Mouse (Mus musculus) T-cell, adult 66 days (primary cell): ENCODE results near the gene Thpo. TPM values are rescaled to one million over a fixed set of nuclear protein-coding genes. Genes with fewer than 3 reads are reported as not detected.

Source experiments
- total RNA-seq, 2 experiments: library from RNA; stranded (reverse); gene quantifications; 3 replicates in 1 of 2; 4 replicates in 1 of 2; pipeline ENCODE4 v1.2.4; 2023

Thpo gene
- not detected for total RNA-seq

DNA sequence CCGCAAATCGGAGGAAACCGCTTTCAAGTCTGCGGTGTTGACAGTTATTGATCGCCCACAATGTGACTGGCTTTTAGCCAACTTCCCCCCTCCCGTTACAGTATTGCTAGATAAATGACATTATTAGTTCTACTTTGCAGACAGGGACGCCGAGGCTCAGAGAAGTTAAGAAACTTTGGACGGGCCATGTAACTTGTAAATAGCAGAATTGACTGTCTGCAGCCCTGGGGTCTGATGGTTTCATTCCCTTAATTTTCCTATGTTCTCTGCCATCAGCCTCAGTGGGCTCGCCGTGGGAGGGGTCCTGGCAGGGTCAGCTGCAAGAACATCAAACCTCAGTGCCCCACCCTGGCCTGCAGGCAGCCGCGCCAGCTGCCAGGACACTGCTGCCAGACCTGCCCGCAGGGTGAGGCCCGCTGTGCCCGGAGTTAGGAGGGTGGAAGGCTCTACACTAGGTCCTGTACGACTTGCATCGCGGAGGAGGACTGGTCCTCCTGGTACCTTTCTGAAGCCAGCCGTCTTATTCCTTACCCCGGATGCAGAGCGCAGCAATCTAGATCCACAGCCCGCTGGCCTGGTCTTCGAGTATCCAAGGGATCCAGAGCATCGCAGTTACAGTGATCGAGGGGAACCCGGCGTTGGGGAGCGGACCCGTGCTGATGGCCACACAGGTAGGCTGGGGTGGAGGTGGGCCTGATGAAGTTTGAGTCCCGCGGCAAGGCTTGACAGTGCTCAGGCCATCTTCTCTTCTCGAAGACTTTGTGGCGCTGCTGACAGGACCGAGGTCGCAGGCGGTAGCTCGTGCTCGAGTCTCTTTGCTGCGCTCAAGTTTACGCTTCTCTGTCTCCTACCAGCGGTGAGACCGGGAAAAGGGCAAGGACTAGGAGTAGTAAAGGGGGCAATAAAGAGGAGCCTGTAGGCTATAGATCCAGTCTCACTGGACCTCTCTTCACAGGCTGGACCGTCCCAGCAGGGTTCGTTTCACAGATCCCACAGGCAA, at the start of gene Thpo:
Thpo (minus strand) TSS at position 781 of the 1,000 bp plus-strand sequence.

GRCm38 (mm10) chr16:20732925-20733730, 1.2 kb downstream of the Thpo start, which contains the start of gene Chrd:
Gene Chrd (plus strand): TSS chr16:20733127.

DNA sequence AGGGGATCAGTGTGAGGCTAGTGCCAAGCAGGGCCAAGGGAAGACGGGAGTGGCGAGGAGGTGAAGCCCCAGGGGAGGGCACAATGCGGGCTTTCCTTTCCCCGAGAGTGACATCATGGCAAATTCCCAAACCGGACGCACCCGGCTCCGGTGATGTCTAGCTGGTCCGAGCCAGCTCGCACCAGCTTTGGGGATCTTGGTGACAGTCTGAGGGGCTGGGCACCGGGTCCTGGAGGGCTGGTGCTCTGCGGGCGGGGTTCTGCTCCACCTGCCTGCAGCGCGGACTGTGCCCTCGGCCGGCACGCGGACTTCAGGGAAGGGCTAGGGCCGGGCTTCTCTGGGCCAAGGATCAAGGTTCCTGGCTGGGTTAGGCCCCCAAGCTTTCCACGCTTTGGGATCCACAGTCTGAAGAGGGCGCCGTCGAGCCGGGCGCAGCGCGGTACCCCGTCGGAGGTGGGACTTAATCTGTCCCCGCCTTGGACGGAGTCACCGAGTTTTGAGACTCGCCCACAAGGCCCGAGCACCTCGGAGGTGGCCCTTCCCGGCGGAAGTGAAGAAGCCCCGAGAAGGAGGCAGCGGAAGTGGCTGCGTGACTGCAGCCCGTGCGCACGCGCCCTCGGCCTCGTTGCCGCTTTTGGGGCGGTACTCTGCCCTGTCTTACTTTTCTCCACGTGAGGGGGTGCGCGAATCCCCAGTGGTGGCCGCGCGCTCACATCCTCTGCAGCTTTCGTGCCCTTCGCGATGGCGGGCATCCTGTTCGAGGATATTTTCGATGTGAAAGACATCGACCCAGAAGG, 16.9 kb downstream of the Thpo start, which contains the start of the genes Polr2h and Clcn2:
Polr2h (plus strand) TSS at position 485 of the 797 bp plus-strand sequence.
Clcn2 (minus strand) TSS at position 566 of the 797 bp plus-strand sequence.

GRCm38 (mm10) chr16:20693111-20693701, 41.1 kb downstream of the Thpo start, which contains the start of gene Fam131a:
Gene Fam131a (plus strand): TSS chr16:20693241.

Other genes starting within 250 kb of the Thpo start
- gene Eif2b5, start 235.7 kb downstream of the Thpo start, total RNA-seq: 10 to 100 TPM; 50.6 to 52.9 TPM
- gene Dvl3, start 217.5 kb downstream of the Thpo start, total RNA-seq: 10 to 100 TPM; 42.8 to 42.9 TPM
- gene Ap2m1, start 199.0 kb downstream of the Thpo start, total RNA-seq: 100 to 1,000 TPM; 172 to 203 TPM
- gene Abcf3, start 185.9 kb downstream of the Thpo start, total RNA-seq: 100 to 1,000 TPM in 1 of 2 experiments, 10 to 100 TPM in 1; 88.3 to 112 TPM
- gene Vwa5b2, start 145.0 kb downstream of the Thpo start, total RNA-seq: under 1 TPM in 1 of 2 experiments, not detected in 1; 0.33 TPM
- 10 to 100 TPM; 10.3 to 11.8 TPM for gene Eef1akmt4, start 122.9 kb downstream of the Thpo start, total RNA-seq
- not detected for gene Gm49333, start 122.9 kb downstream of the Thpo start, total RNA-seq
- gene Alg3, start 122.8 kb downstream of the Thpo start, total RNA-seq: 10 to 100 TPM; 11.3 to 13.0 TPM
- gene Camk2n2, start 113.2 kb downstream of the Thpo start, total RNA-seq: not detected
- not detected for gene Ece2, start 104.7 kb downstream of the Thpo start, total RNA-seq
- 100 to 1,000 TPM; 116 to 129 TPM for gene Psmd2, start 82.9 kb downstream of the Thpo start, total RNA-seq
- 100 to 1,000 TPM; 305 to 311 TPM for gene Eif4g1, start 66.2 kb downstream of the Thpo start, total RNA-seq
- gene Fam131a, start 41.3 kb downstream of the Thpo start, total RNA-seq: 1 to 10 TPM; 2.2 to 2.5 TPM
- 10 to 100 TPM; 23.6 to 24.4 TPM for gene Polr2h, start 16.8 kb downstream of the Thpo start, total RNA-seq
- 1 to 10 TPM; 3.0 to 4.6 TPM for gene Clcn2, start 16.8 kb downstream of the Thpo start, total RNA-seq
- gene Chrd, start 1.4 kb downstream of the Thpo start, total RNA-seq: not detected